Mouse (Mus musculus) adipocyte (in vitro differentiated cells): Measurements from ENCODE around the gene Olfr1016.

Experiments used
- DNase-seq: peaks from one replicate; pipeline ENCODE4 v3.0.0-alpha.2; 2016; ENCODE audit warnings: low spot score

The Olfr1016 gene

GRCm38 (mm10) chr2:85802444-85802843 is at the start of gene Olfr1016:
Gene Olfr1016, minus strand, starts transcription at chr2:85802544.
- no peak for DNase-seq

GRCm38 (mm10) chr2:85846730-85847129 is 44.4 kb upstream of the Olfr1016 start, which contains the start of gene Olfr1020:
Gene Olfr1020, plus strand, starts transcription at chr2:85847030.
- no peak for DNase-seq

GRCm38 (mm10) chr2:85845383-85845782 is 43.0 kb upstream of the Olfr1016 start, which contains the start of gene Olfr1019:
Gene Olfr1019, minus strand, starts transcription at chr2:85845483.
- no peak for DNase-seq

- no peak for DNase-seq
Observed at GRCm38 (mm10) chr2:85818179-85818578, 15.8 kb upstream of the Olfr1016 start, which contains the start of gene Olfr1018. Gene Olfr1018, plus strand, starts transcription at chr2:85818479.

GRCm38 (mm10) chr2:85804501-85804900 is 2.2 kb upstream of the Olfr1016 start:
- DNase-seq, result no peak

GRCm38 (mm10) chr2:85792331-85792730 is 10.0 kb downstream of the Olfr1016 start:
- DNase-seq, result no peak

GRCm38 (mm10) chr2:85781717-85782116 is 20.6 kb downstream of the Olfr1016 start, which contains the start of gene Olfr1015:
Gene Olfr1015, plus strand, starts transcription at chr2:85782017.
- no peak for DNase-seq

GRCm38 (mm10) chr2:85772413-85772812 is 29.9 kb downstream of the Olfr1016 start, which contains the start of gene Olfr1014:
Gene Olfr1014, plus strand, starts transcription at chr2:85772713.
- DNase-seq, result no peak

GRCm38 (mm10) chr2:85766798-85767197 is 35.5 kb downstream of the Olfr1016 start, which contains the start of gene Olfr1013:
Gene Olfr1013, plus strand, starts transcription at chr2:85767098.
- no peak for DNase-seq

- DNase-seq, result no peak
Observed at GRCm38 (mm10) chr2:85762666-85763065, 39.7 kb downstream of the Olfr1016 start, which contains the start of gene Olfr1012. Gene Olfr1012, minus strand, starts transcription at chr2:85762766.

GRCm38 (mm10) chr2:85753822-85754221 is 48.5 kb downstream of the Olfr1016 start:
- DNase-seq, result no peak
